Mouse (Mus musculus) olfactory bulb, adult 2 months (tissue): Measurements from ENCODE around the gene Ubash3b.

Experiments used
- CTCF ChIP-seq: fragments of 200-500 bp; IDR thresholded peaks from 2 replicates; pipeline ENCODE4 v1.5.1; 2012; ENCODE audit warnings: low read depth, mild to moderate bottlenecking, low read length, moderate library complexity; ENCODE audit not compliant: insufficient read depth
- POLR2A ChIP-seq: fragments of 200-500 bp; IDR thresholded peaks from 2 replicates; pipeline ENCODE4 v1.6.1; 2012; ENCODE audit warnings: mild to moderate bottlenecking, low read depth, low read length, moderate library complexity; ENCODE audit not compliant: insufficient read depth

- TF ChIP-seq POLR2A (no peak), CTCF (no peak)
Observed at GRCm38 (mm10) chr9:41162363-41162762, 866 bp upstream of the Ubash3b start.
